Mouse (Mus musculus) intestine, embryonic 14.5 days (tissue): ENCODE results near the gene Fgfr2. TPM values are rescaled to one million over a fixed set of nuclear protein-coding genes. Genes with fewer than 3 reads are reported as not detected.

Source experiments
- ATAC-seq: fragments of 200-750 bp; cut with Nextera tagmentation; replicated peaks from 2 replicates; pipeline ENCODE4 v1.8.0; 2017; ENCODE audit warnings: low read depth, moderate number of reproducible peaks, moderate TSS enrichment, moderate library complexity; ENCODE audit not compliant: low FRiP score, low TSS enrichment
- DNase-seq: peaks from one replicate; pipeline ENCODE4 v3.0.0-alpha.2; 2018; ENCODE audit warnings: low spot score
- H3K27ac ChIP-seq: fragments of 300-500 bp; sonication (generic); 2 replicates; pipeline ENCODE4 v1.5.1; 2014; ENCODE audit warnings: low read depth, mild to moderate bottlenecking, control low read depth
- H3K27me3 ChIP-seq: fragments of 300-500 bp; sonication (generic); replicated peaks from 2 replicates; pipeline ENCODE4 v1.6.1; 2014; ENCODE audit warnings: low read length, control low read depth; ENCODE audit not compliant: control insufficient read depth, insufficient read depth
- H3K36me3 ChIP-seq: fragments of 300-500 bp; sonication (generic); 2 replicates; pipeline ENCODE4 v1.6.1; 2014; ENCODE audit warnings: low read length, control low read depth; ENCODE audit not compliant: control insufficient read depth, insufficient read depth
- H3K4me1 ChIP-seq: fragments of 300-500 bp; sonication (generic); replicated peaks from 2 replicates; pipeline ENCODE4 v1.6.1; 2014; ENCODE audit warnings: low read length, control low read depth, mixed read lengths; ENCODE audit not compliant: control insufficient read depth, insufficient read depth
- H3K4me2 ChIP-seq: fragments of 300-500 bp; sonication (generic); 2 replicates; pipeline ENCODE4 v1.6.1; 2014; ENCODE audit warnings: low read length
- H3K4me3 ChIP-seq: fragments of 300-500 bp; sonication (generic); 2 replicates; pipeline ENCODE4 v1.5.1; 2014; ENCODE audit warnings: low read depth, low read length, control low read depth, mixed read lengths
- H3K9ac ChIP-seq: fragments of 300-500 bp; sonication (generic); 2 replicates; pipeline ENCODE4 v1.6.1; 2014; ENCODE audit warnings: mild to moderate bottlenecking, low read length
- H3K9me3 ChIP-seq: fragments of 300-500 bp; sonication (generic); 2 replicates; pipeline ENCODE4 v1.6.1; 2016; ENCODE audit warnings: low read length, control low read depth; ENCODE audit not compliant: control insufficient read depth
- WGBS: fragments of 180-500 bp; shearing (Covaris S2); extraction: QIAGEN DNeasy Blood & Tissue Kit; methylation state at CpG from one replicate; pipeline ENCODE4 v1.1.7; 2014; 5-methylcytosine and 5-hydroxymethylcytosine counted together
- polyA plus RNA-seq: library from polyadenylated mRNA; unstranded; fragments of >200 nt; fragmentation: Nextera tagmentation; extraction: Ambion mirVana; gene quantifications from 2 replicates; pipeline ENCODE4 v1.2.1, GENCODE M21; 2014

The Fgfr2 gene
- polyA plus RNA-seq, 1 experiment from 2014 or later: 105 TPM

DNA sequence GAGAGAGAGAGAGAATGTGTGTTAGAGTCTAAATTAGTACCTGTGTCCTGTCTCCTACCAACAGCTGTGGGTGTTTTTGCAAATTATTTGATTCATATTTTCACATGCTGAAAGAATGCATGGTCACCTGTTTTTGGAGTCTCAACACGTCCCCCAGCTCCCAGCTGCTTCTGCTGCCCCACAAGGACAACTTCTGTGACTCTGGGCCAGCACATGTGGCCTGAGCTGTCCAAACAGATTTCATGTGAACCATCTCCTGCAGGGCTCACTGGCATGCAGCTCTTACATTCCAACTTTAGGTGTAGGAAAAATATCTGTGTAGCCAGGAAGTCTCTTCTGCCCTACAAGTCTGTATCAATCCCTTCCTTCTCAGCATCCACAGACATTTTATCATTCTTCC lies 2494.5 kb downstream of the Fgfr2 start:
- DNase-seq (no peak), ATAC-seq (no peak)
- 53% methylated on average over 1 of the region's 1 CpGs for WGBS
- H3K27me3 ChIP-seq: no peaks in the 10 kb centered on the region
- H3K9ac ChIP-seq: no peak overlapping the region
- H3K4me1 ChIP-seq: no peaks in the 10 kb centered on the region
- no peak overlapping the region for H3K4me3 ChIP-seq
- H3K36me3 ChIP-seq: no peaks in the 10 kb centered on the region
- no peak overlapping the region for H3K27ac ChIP-seq
- no peak overlapping the region for H3K4me2 ChIP-seq
- H3K9me3 ChIP-seq: no peaks in the 10 kb centered on the region

DNA sequence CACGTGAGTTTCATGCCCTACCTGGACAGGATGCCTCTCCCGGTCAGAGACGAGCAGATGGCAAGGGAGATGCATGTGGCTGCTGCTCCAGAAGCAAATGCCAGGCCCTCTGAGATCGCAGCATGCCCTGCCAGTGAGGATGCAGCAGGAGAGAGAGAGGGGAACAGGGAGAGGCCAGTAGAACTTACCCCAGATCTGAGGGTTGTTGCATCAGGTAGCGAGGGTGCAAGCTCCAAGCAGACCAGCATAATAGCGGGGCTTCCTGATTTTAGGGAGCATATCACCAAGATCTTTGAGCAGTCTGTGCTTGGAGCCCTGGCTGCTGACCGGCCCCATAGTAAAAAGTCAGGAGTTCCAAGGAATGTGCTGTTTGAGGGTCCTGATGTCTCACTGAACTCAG lies 2497.8 kb downstream of the Fgfr2 start:
- 81% methylated on average over 7 of the region's 7 CpGs for WGBS
- Histone ChIP-seq H3K4me1 (0 out of 2 replicates have a peak, but pooled peaks cover 3% of the 10 kb centered on the region), H3K4me3 (no peak overlapping the region), H3K9ac (no peak overlapping the region), H3K4me2 (no peak overlapping the region), H3K36me3 (no peaks in the 10 kb centered on the region), H3K9me3 (no peaks in the 10 kb centered on the region), H3K27me3 (no peaks in the 10 kb centered on the region), H3K27ac (no peak overlapping the region)
- ATAC-seq: no peak
- DNase-seq: no peak

DNA sequence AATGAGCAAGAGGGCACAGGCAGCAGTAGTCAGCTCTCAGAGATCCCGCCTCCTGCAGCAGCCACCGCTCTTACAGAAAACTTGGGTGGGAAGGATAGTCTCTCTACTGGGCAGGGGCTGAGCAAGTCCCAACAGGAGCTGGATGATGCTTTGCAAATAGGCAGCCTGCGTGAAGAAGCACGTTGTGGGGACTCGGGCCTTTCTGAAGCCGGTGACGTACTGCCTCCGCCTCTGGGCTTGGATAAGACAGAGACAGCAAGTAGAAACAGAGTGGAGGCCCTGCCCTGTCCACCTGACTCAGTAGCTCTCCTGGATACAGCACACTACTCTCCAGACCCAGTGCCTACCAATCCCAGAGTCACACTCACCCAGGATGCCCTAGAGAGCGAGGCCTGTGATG lies 2498.9 kb downstream of the Fgfr2 start:
- Histone ChIP-seq H3K4me1 (0 out of 2 replicates have a peak, but pooled peaks cover 3% of the 10 kb centered on the region), H3K36me3 (no peaks in the 10 kb centered on the region), H3K4me3 (no peak overlapping the region), H3K4me2 (no peak overlapping the region), H3K27me3 (no peaks in the 10 kb centered on the region), H3K27ac (no peak overlapping the region), H3K9me3 (no peaks in the 10 kb centered on the region), H3K9ac (no peak overlapping the region)
- 87% methylated on average over 9 of the region's 9 CpGs for WGBS
- no peak for DNase-seq
- ATAC-seq: no peak

DNA sequence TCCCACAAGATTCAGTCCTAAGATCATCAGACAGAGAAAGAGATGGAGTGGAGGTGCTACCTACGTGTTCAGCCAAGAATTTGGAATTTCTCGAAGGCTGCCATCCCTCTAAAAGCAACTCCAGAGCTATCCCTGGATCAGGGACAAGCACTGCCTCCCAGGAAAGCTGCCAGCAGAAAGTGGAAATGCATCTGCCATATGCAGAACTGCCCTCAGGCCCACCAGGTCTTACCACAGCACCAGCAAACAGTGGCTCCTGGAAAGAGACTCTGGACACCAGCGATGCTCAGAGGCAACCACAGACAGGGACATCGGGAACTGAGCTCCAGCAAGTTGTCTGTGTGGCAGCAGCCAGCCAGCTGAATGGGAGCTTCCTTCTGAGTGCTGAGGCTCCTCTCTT lies 2500.8 kb downstream of the Fgfr2 start:
- no peaks in the 10 kb centered on the region for H3K9me3 ChIP-seq
- H3K4me2 ChIP-seq: no peak overlapping the region
- no peaks in the 10 kb centered on the region for H3K27me3 ChIP-seq
- no peak for ATAC-seq
- 0 out of 2 replicates have a peak, but pooled peaks cover 3% of the 10 kb centered on the region for H3K4me1 ChIP-seq
- H3K27ac ChIP-seq: no peak overlapping the region
- H3K9ac ChIP-seq: no peak overlapping the region
- no peak for DNase-seq
- no peak overlapping the region for H3K4me3 ChIP-seq
- H3K36me3 ChIP-seq: no peaks in the 10 kb centered on the region
- 87% methylated on average over 4 of the region's 4 CpGs for WGBS

DNA sequence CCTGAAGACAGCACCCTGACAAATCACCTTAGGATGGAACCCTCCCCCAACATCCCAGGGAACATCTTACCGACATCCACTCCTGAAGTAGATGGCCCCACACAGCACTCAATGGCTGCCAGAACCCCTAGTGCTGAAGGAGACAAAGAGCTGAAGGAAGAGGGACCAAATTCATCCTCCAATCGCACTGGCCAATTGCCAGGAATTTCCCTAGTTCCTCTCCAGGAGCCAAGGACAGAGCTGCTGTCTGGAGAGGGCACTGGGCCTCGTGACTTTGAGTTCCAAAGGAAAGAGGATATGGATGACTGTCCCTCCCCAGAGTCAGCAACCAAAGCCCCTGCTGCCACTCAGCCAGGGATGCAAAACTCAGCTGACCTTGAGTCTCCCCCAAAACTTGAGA lies 2501.2 kb downstream of the Fgfr2 start:
- ATAC-seq (no peak), DNase-seq (no peak)
- no peaks in the 10 kb centered on the region for H3K36me3 ChIP-seq
- 0 out of 2 replicates have a peak, but pooled peaks cover 3% of the 10 kb centered on the region for H3K4me1 ChIP-seq
- H3K9me3 ChIP-seq: no peaks in the 10 kb centered on the region
- no peak overlapping the region for H3K27ac ChIP-seq
- no peak overlapping the region for H3K4me3 ChIP-seq
- H3K4me2 ChIP-seq: no peak overlapping the region
- no peaks in the 10 kb centered on the region for H3K27me3 ChIP-seq
- WGBS: 50% methylated on average over 3 of the region's 3 CpGs
- no peak overlapping the region for H3K9ac ChIP-seq

DNA sequence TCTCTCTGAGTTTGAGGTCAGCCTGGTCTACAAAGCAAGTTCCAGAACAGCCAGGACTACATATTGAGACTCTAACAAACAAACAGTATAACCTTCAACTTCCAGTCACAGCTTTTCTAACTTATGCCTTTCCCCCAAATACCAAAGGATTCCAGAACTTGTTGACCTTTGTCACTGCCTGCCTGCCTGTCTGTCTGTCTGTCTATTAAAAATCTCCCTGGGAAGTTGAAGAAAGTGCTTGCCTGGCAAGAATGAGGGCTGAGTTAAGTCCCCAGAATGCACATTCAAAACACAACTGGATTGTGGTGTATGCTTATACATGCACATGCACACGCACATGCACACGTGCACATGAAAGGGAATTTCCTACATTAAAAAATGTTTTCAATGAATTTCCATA lies 2502.1 kb downstream of the Fgfr2 start:
- DNase-seq (no peak), ATAC-seq (no peak)
- Histone ChIP-seq H3K4me1 (0 out of 2 replicates have a peak, but pooled peaks cover 3% of the 10 kb centered on the region), H3K4me2 (no peak overlapping the region), H3K9ac (no peak overlapping the region), H3K36me3 (no peaks in the 10 kb centered on the region), H3K4me3 (no peak overlapping the region), H3K27me3 (no peaks in the 10 kb centered on the region), H3K9me3 (no peaks in the 10 kb centered on the region), H3K27ac (no peak overlapping the region)
- 87% methylated on average over 2 of the region's 2 CpGs for WGBS

DNA sequence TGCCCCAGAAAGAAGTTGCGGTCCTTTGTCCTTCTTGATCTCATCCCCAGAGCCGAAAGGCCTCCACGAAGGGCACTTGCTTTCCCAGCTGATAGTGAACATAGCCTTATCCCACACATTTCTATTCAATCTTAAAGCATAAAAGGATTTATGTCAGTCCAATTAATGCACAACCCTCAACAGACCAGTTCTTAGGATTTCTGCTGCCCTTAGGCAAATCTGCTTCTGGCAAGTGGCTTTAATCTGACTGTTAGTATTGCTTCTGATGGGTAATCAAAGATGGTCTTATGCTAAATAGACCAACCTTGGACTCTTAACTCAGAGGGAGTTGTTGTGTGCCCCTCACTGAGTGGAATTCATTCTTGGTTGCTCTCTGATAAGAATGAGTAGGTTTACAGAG lies 2505.6 kb downstream of the Fgfr2 start:
- Histone ChIP-seq H3K36me3 (no peaks in the 10 kb centered on the region), H3K9me3 (no peaks in the 10 kb centered on the region), H3K27ac (no peak overlapping the region), H3K4me1 (0 out of 2 replicates have a peak, but pooled peaks cover 3% of the 10 kb centered on the region), H3K4me2 (no peak overlapping the region), H3K4me3 (no peak overlapping the region), H3K27me3 (no peaks in the 10 kb centered on the region), H3K9ac (no peak overlapping the region)
- ATAC-seq (no peak), DNase-seq (no peak)
- WGBS: 92% methylated on average over 3 of the region's 3 CpGs

DNA sequence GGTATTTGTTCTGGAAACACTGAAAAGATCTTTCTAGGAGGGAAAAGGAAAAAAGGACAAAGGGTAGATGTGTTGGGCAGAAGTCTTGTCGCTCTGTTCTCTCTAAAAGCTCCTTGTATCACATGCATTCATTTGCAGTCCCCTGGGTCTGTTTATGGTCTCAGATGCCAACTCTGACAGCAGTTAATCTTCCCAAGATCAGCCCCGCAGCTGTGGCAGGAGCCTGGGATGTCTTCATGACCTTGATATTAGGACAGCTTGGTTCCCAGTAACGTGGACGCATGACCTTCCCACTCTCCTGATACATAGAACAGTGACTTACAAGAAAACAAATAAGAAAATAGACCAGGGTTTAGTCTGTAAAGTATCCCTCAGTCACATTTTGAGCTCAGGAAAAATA lies 2509.2 kb downstream of the Fgfr2 start:
- DNase-seq (no peak), ATAC-seq (no peak)
- 42% methylated on average over 4 of the region's 4 CpGs for WGBS
- no peaks in the 10 kb centered on the region for H3K27me3 ChIP-seq
- no peak overlapping the region for H3K4me3 ChIP-seq
- no peaks in the 10 kb centered on the region for H3K36me3 ChIP-seq
- H3K4me1 ChIP-seq: no peaks in the 10 kb centered on the region
- H3K9ac ChIP-seq: no peak overlapping the region
- H3K4me2 ChIP-seq: no peak overlapping the region
- no peak overlapping the region for H3K27ac ChIP-seq
- no peaks in the 10 kb centered on the region for H3K9me3 ChIP-seq

DNA sequence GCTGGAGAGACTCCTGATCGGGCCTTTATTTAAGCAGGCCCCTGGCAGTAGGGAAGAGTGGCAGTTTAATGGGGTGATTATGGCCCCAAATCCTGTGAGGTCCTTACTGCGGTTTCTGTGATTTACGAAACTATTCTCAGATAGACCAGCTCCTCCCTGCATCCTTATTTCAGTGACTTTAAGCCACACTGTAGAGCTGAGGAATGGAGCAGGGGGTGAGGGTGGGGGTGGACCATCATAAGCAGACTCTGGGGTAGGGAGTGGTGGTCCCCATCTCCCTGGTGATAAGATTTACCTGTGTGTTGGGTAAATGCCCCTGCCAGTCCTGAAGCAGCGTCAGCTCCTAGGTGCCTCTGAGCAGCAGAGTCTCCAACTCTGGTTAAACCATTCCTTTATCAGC lies 2516.2 kb downstream of the Fgfr2 start:
- H3K9me3 ChIP-seq: no peaks in the 10 kb centered on the region
- H3K4me2 ChIP-seq: no peak overlapping the region
- H3K4me1 ChIP-seq: no peaks in the 10 kb centered on the region
- no peak overlapping the region for H3K9ac ChIP-seq
- H3K27me3 ChIP-seq: no peaks in the 10 kb centered on the region
- DNase-seq: no peak
- H3K36me3 ChIP-seq: no peaks in the 10 kb centered on the region
- H3K4me3 ChIP-seq: no peak overlapping the region
- 76% methylated on average over 4 of the region's 4 CpGs for WGBS
- no peak overlapping the region for H3K27ac ChIP-seq
- no peak for ATAC-seq
